ENCODE assay signal across 15 mouse cellular contexts in the genomic region with DNA sequence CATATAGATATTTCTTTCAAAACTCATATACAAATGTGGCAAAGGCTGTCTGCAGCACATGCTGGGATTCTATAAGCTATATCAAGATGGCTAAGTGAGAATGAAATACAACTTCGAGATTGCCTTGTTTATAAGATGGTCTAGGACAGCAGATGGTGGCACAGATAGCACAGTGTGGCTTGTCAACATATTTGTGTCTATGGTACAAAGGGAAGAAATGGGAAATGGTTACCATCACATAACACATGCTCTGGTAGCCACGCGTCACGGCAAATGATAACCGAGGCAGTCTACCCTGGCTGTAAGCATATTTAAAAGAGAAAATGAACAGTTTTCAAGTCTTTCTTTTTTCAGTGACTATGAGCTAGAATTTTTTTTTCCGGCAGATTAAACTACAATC. TPM values are rescaled to one million over a fixed set of nuclear protein-coding genes. Genes with fewer than 3 reads are reported as not detected.
DNase-seq lines count a peak whose midpoint lies in the region; ATAC-seq and TF ChIP-seq lines count a peak whose summit lies in the region.
"Had no signal": no experiment of that assay in that cellular context is flagged by ENCODE, and none has a peak within 500 bp of the region (broad histone marks: within the 10 kb centered on the region; RNA-seq: fewer than 3 reads in every experiment).

No protein-coding gene starts in this region.

- H3K27ac ChIP-seq in forebrain, postnatal 0 days (ENCODE audit: low read depth, low read length), result no peak overlapping the region
- H3K27ac ChIP-seq in forebrain, embryonic 10.5 days, result no peak overlapping the region
- 0 out of 2 replicates have a peak overlapping the region, but pooled peaks have one; percentile 70 for H3K27ac ChIP-seq in heart, embryonic 13.5 days (replicated peaks)
- no peak overlapping the region for H3K27ac ChIP-seq in heart, embryonic 12.5 days (ENCODE audit: poor library complexity, severe bottlenecking)
- H3K27ac ChIP-seq in stomach, embryonic 14.5 days (ENCODE audit: low read length), result peak overlapping the region; percentile 6; the same call in 1 of the 2 replicates
- no peak overlapping the region for H3K27ac ChIP-seq in stomach, postnatal 0 days (replicated peaks)
- no peak overlapping the region for H3K27ac ChIP-seq in midbrain, postnatal 0 days (ENCODE audit: low read depth, low read length)
- H3K27ac ChIP-seq: embryonic facial prominence, embryonic 13.5 days; hindbrain, embryonic 15.5 days; kidney, embryonic 15.5 days had no signal

- peak; percentile 65 for DNase-seq in forebrain, postnatal 0 days
- DNase-seq in forebrain, embryonic 10.5 days (ENCODE audit: extremely low spot score, low spot score), result no peak
- no peak for DNase-seq in stomach, postnatal 0 days (ENCODE audit: low spot score)
- DNase-seq in midbrain, postnatal 0 days (ENCODE audit: low spot score), result no peak
- DNase-seq: adrenal gland, adult 2 months; adrenal gland, postnatal 25 days; cerebellum, adult 11-12 months; cerebellum, adult 9-10 months; cerebellum, postnatal 36 days had no signal

- no peaks in the 10 kb centered on the region for H3K36me3 ChIP-seq in forebrain, postnatal 0 days (ENCODE audit: insufficient read depth)
- H3K36me3 ChIP-seq in forebrain, embryonic 10.5 days (replicated peaks), result no peaks in the 10 kb centered on the region
- H3K36me3 ChIP-seq in heart, embryonic 13.5 days, result peaks cover 61% of the 10 kb centered on the region
- H3K36me3 ChIP-seq in heart, embryonic 12.5 days, result peaks cover 54% of the 10 kb centered on the region
- peaks cover 8% of the 10 kb centered on the region for H3K36me3 ChIP-seq in stomach, embryonic 14.5 days (ENCODE audit: control insufficient read depth, insufficient read depth, low read length)
- no peaks in the 10 kb centered on the region for H3K36me3 ChIP-seq in stomach, postnatal 0 days (ENCODE audit: control insufficient read depth, insufficient read depth, low read length)
- no peaks in the 10 kb centered on the region for H3K36me3 ChIP-seq in midbrain, postnatal 0 days (ENCODE audit: insufficient read depth, low read length)
- H3K36me3 ChIP-seq: embryonic facial prominence, embryonic 13.5 days; hindbrain, embryonic 15.5 days had no signal

- no peak overlapping the region for H3K4me2 ChIP-seq in forebrain, postnatal 0 days (ENCODE audit: low read depth)
- no peak overlapping the region for H3K4me2 ChIP-seq in heart, embryonic 13.5 days
- no peak overlapping the region for H3K4me2 ChIP-seq in heart, embryonic 12.5 days
- no peak overlapping the region for H3K4me2 ChIP-seq in stomach, embryonic 14.5 days (replicated peaks; ENCODE audit: low read depth, low read length)
- no peak overlapping the region for H3K4me2 ChIP-seq in stomach, postnatal 0 days (replicated peaks; ENCODE audit: low read depth)
- H3K4me2 ChIP-seq in midbrain, postnatal 0 days (ENCODE audit: low read depth, low read length, poor library complexity, severe bottlenecking), result no peak overlapping the region
- H3K4me2 ChIP-seq: embryonic facial prominence, embryonic 13.5 days; hindbrain, embryonic 15.5 days; kidney, embryonic 15.5 days had no signal

- no peak overlapping the region for H3K9ac ChIP-seq in forebrain, postnatal 0 days
- no peak overlapping the region for H3K9ac ChIP-seq in heart, embryonic 13.5 days
- no peak overlapping the region for H3K9ac ChIP-seq in heart, embryonic 12.5 days
- no peak overlapping the region for H3K9ac ChIP-seq in stomach, embryonic 14.5 days (replicated peaks; ENCODE audit: low read depth, low read length)
- no peak overlapping the region for H3K9ac ChIP-seq in stomach, postnatal 0 days (ENCODE audit: low read length)
- no peak overlapping the region for H3K9ac ChIP-seq in midbrain, postnatal 0 days (replicated peaks; ENCODE audit: low read length, poor library complexity, severe bottlenecking)
- H3K9ac ChIP-seq: embryonic facial prominence, embryonic 13.5 days; hindbrain, embryonic 15.5 days; kidney, embryonic 15.5 days had no signal

- no peak for TF ChIP-seq EP300 in stomach, postnatal 0 days (optimal IDR thresholded peaks at IDR 0.05)

- H3K9me3 ChIP-seq in forebrain, postnatal 0 days (ENCODE audit: low read length), result 0 out of 2 replicates have a peak, but pooled peaks cover 3% of the 10 kb centered on the region
- H3K9me3 ChIP-seq in forebrain, embryonic 10.5 days, result no peaks in the 10 kb centered on the region; the same call in 1 of the 2 replicates
- peaks cover 4% of the 10 kb centered on the region; the same call in 1 of the 2 replicates for H3K9me3 ChIP-seq in heart, embryonic 13.5 days
- peaks cover 5% of the 10 kb centered on the region; the same call in 1 of the 2 replicates for H3K9me3 ChIP-seq in heart, embryonic 12.5 days (replicated peaks)
- H3K9me3 ChIP-seq in stomach, embryonic 14.5 days (ENCODE audit: control insufficient read depth, low read depth, low read length), result peaks cover 4% of the 10 kb centered on the region; the same call in 1 of the 2 replicates
- no peaks in the 10 kb centered on the region; the same call in 1 of the 2 replicates for H3K9me3 ChIP-seq in stomach, postnatal 0 days (ENCODE audit: control insufficient read depth, low read length)
- H3K9me3 ChIP-seq in midbrain, postnatal 0 days (ENCODE audit: low read length), result no peaks in the 10 kb centered on the region
- H3K9me3 ChIP-seq: embryonic facial prominence, embryonic 13.5 days; hindbrain, embryonic 15.5 days had no signal

- no peaks in the 10 kb centered on the region for H3K27me3 ChIP-seq in forebrain, postnatal 0 days (ENCODE audit: insufficient read depth, low read length)
- no peaks in the 10 kb centered on the region for H3K27me3 ChIP-seq in forebrain, embryonic 10.5 days (ENCODE audit: poor library complexity, severe bottlenecking)
- H3K27me3 ChIP-seq in heart, embryonic 13.5 days (replicated peaks), result no peaks in the 10 kb centered on the region
- H3K27me3 ChIP-seq in heart, embryonic 12.5 days (replicated peaks), result no peaks in the 10 kb centered on the region
- no peaks in the 10 kb centered on the region for H3K27me3 ChIP-seq in stomach, embryonic 14.5 days (ENCODE audit: control insufficient read depth, insufficient read depth, low read length)
- H3K27me3 ChIP-seq in stomach, postnatal 0 days (ENCODE audit: control insufficient read depth, insufficient read depth, low read length), result no peaks in the 10 kb centered on the region
- H3K27me3 ChIP-seq in midbrain, postnatal 0 days (ENCODE audit: insufficient read depth, low read length), result no peaks in the 10 kb centered on the region
- H3K27me3 ChIP-seq: embryonic facial prominence, embryonic 13.5 days; hindbrain, embryonic 15.5 days; kidney, embryonic 15.5 days had no signal

- peak; percentile 96 for ATAC-seq in forebrain, postnatal 0 days
- ATAC-seq in heart, embryonic 13.5 days (ENCODE audit: extremely low read depth, insufficient number of reproducible peaks, low FRiP score, low TSS enrichment), result no peak
- no peak for ATAC-seq in heart, embryonic 12.5 days (ENCODE audit: insufficient number of reproducible peaks, low FRiP score)
- no peak for ATAC-seq in stomach, embryonic 14.5 days (ENCODE audit: insufficient number of reproducible peaks, insufficient read depth, low FRiP score, low read depth)
- no peak for ATAC-seq in stomach, postnatal 0 days (ENCODE audit: low FRiP score, low TSS enrichment)
- ATAC-seq in midbrain, postnatal 0 days (ENCODE audit: low FRiP score), result no peak

- no peaks in the 10 kb centered on the region for H3K4me1 ChIP-seq in forebrain, postnatal 0 days (ENCODE audit: insufficient read depth)
- no peaks in the 10 kb centered on the region for H3K4me1 ChIP-seq in forebrain, embryonic 10.5 days
- peaks cover 19% of the 10 kb centered on the region for H3K4me1 ChIP-seq in heart, embryonic 13.5 days
- H3K4me1 ChIP-seq in heart, embryonic 12.5 days (replicated peaks), result peaks cover 15% of the 10 kb centered on the region
- no peaks in the 10 kb centered on the region for H3K4me1 ChIP-seq in stomach, embryonic 14.5 days (ENCODE audit: control insufficient read depth, insufficient read depth, low read length)
- H3K4me1 ChIP-seq in stomach, postnatal 0 days (replicated peaks; ENCODE audit: control insufficient read depth, insufficient read depth), result no peaks in the 10 kb centered on the region
- no peaks in the 10 kb centered on the region for H3K4me1 ChIP-seq in midbrain, postnatal 0 days (ENCODE audit: insufficient read depth, low read length)
- H3K4me1 ChIP-seq: embryonic facial prominence, embryonic 13.5 days; hindbrain, embryonic 15.5 days had no signal

- no peak for TF ChIP-seq CTCF in forebrain, postnatal 0 days (IDR thresholded peaks at IDR 0.05; ENCODE audit: low read depth)
- TF ChIP-seq CTCF in stomach, postnatal 0 days (IDR thresholded peaks at IDR 0.05; ENCODE audit: low read depth), result no peak
- no peak for TF ChIP-seq CTCF in midbrain, postnatal 0 days (IDR thresholded peaks at IDR 0.05)

- 63% methylated on average over 6 of the region's 6 CpGs for WGBS in forebrain, postnatal 0 days
- WGBS in forebrain, embryonic 10.5 days, result 97% methylated on average over 6 of the region's 6 CpGs
- WGBS in heart, embryonic 13.5 days, result 80% methylated on average over 6 of the region's 6 CpGs
- 79% methylated on average over 6 of the region's 6 CpGs for WGBS in heart, embryonic 12.5 days
- 91% methylated on average over 6 of the region's 6 CpGs for WGBS in stomach, embryonic 14.5 days
- 93% methylated on average over 6 of the region's 6 CpGs for WGBS in stomach, postnatal 0 days
- WGBS in midbrain, postnatal 0 days, result 96% methylated on average over 6 of the region's 6 CpGs

- H3K4me3 ChIP-seq in forebrain, postnatal 0 days (ENCODE audit: low read depth, low read length), result no peak overlapping the region
- no peak overlapping the region for H3K4me3 ChIP-seq in forebrain, embryonic 10.5 days
- H3K4me3 ChIP-seq in heart, embryonic 13.5 days, result no peak overlapping the region
- no peak overlapping the region for H3K4me3 ChIP-seq in heart, embryonic 12.5 days
- no peak overlapping the region for H3K4me3 ChIP-seq in stomach, embryonic 14.5 days (ENCODE audit: low read depth, low read length)
- H3K4me3 ChIP-seq in stomach, postnatal 0 days (ENCODE audit: low read depth, low read length), result no peak overlapping the region
- no peak overlapping the region for H3K4me3 ChIP-seq in midbrain, postnatal 0 days (ENCODE audit: low read depth, low read length)
- H3K4me3 ChIP-seq: embryonic facial prominence, embryonic 13.5 days; hindbrain, embryonic 15.5 days; kidney, embryonic 15.5 days had no signal

RNA-seq across cellular contexts. Expression of a gene that starts 32.8 kb away (rescaled TPM):
- 6.5 and 9.6 TPM in 2 replicates for total RNA-seq in forebrain, postnatal 0 days (2014; rRNA removed)
- polyA plus RNA-seq in forebrain, postnatal 0 days (2015; fragmentation: Nextera tagmentation; extraction: Ambion mirVana), result 1.0 and 1.8 TPM in 2 replicates
- 0.73 and 1.0 TPM in 2 replicates for polyA plus RNA-seq in forebrain, embryonic 10.5 days (2016; fragmentation: Nextera tagmentation; extraction: Ambion mirVana)
- 12.8 and 13.3 TPM in 2 replicates for polyA plus RNA-seq in heart, embryonic 13.5 days (2015; fragmentation: Nextera tagmentation; extraction: Ambion mirVana)
- polyA plus RNA-seq in heart, embryonic 12.5 days (2016; fragmentation: Nextera tagmentation; extraction: Ambion mirVana), result 22.7 and 24.3 TPM in 2 replicates
- polyA plus RNA-seq in stomach, embryonic 14.5 days (2014; fragmentation: Nextera tagmentation; extraction: Ambion mirVana), result 31.0 and 34.4 TPM in 2 replicates
- polyA plus RNA-seq in stomach, postnatal 0 days (2015; fragmentation: Nextera tagmentation; extraction: Ambion mirVana), result 4.6 and 5.8 TPM in 2 replicates
- total RNA-seq in midbrain, postnatal 0 days (2014; rRNA removed), result 9.7 and 10.7 TPM in 2 replicates
- 1.9 and 2.3 TPM in 2 replicates for polyA plus RNA-seq in midbrain, postnatal 0 days (2015; fragmentation: Nextera tagmentation; extraction: Ambion mirVana)

Comparison
In these comparisons a context has a peak if more than half of its experiments do, and no peak if none do; other contexts are left out.
1. H3K27ac ChIP-seq: peak in heart, embryonic 13.5 days (single experiment) and stomach, embryonic 14.5 days (single experiment); none in forebrain, postnatal 0 days (single experiment), forebrain, embryonic 10.5 days (single experiment), heart, embryonic 12.5 days (single experiment), stomach, postnatal 0 days (single experiment) and midbrain, postnatal 0 days (single experiment).